Comparison of ENCODE assay signal across 14 mouse cellular contexts in genomic region chr3:149704478-149704877, GRCm38 (mm10).
"Had no signal": no experiment of that assay in that cellular context is flagged by ENCODE, and none has a peak within 500 bp of the region (broad histone marks: within the 10 kb centered on the region; RNA-seq: fewer than 3 reads in every experiment).

No protein-coding gene starts in this region.

- H3K4me1 ChIP-seq: stomach, embryonic 15.5 days had no signal

- H3K4me2 ChIP-seq: stomach, embryonic 15.5 days had no signal

- H3K9ac ChIP-seq: neural tube, embryonic 15.5 days; stomach, embryonic 15.5 days had no signal

- H3K4me3 ChIP-seq: stomach, embryonic 15.5 days had no signal

- H3K27ac ChIP-seq: neural tube, embryonic 15.5 days; stomach, embryonic 15.5 days; stomach, postnatal 0 days had no signal

- H3K36me3 ChIP-seq: neural tube, embryonic 15.5 days; stomach, embryonic 15.5 days had no signal

- H3K9me3 ChIP-seq: neural tube, embryonic 15.5 days; stomach, embryonic 15.5 days had no signal

- DNase-seq: retina, postnatal 1 day; right cerebral cortex, postnatal 14 days; right cerebral cortex, postnatal 25 days; right cerebral cortex, postnatal 4 days; spleen, adult 18-20 months; thymus, adult 18-20 months; thymus, adult 2 months; thymus, postnatal 14 days; thymus, postnatal 25 days; thymus, postnatal 36 days; thymus, postnatal 4 days had no signal

- H3K27me3 ChIP-seq: neural tube, embryonic 15.5 days; stomach, embryonic 15.5 days had no signal
